Mouse (Mus musculus) liver, postnatal 0 days (tissue): ENCODE measurements around the gene Mrgprg.

Experiments used
- CTCF ChIP-seq: sonication (generic); IDR thresholded peaks from 2 replicates; pipeline ENCODE4 v1.5.1; 2016; ENCODE audit warnings: antibody characterized with exemption, low read depth
- EP300 ChIP-seq: IDR thresholded peaks from 2 replicates; pipeline ENCODE4 v1.6.1; 2016; ENCODE audit warnings: antibody characterized with exemption, low read depth, mild to moderate bottlenecking

DNA sequence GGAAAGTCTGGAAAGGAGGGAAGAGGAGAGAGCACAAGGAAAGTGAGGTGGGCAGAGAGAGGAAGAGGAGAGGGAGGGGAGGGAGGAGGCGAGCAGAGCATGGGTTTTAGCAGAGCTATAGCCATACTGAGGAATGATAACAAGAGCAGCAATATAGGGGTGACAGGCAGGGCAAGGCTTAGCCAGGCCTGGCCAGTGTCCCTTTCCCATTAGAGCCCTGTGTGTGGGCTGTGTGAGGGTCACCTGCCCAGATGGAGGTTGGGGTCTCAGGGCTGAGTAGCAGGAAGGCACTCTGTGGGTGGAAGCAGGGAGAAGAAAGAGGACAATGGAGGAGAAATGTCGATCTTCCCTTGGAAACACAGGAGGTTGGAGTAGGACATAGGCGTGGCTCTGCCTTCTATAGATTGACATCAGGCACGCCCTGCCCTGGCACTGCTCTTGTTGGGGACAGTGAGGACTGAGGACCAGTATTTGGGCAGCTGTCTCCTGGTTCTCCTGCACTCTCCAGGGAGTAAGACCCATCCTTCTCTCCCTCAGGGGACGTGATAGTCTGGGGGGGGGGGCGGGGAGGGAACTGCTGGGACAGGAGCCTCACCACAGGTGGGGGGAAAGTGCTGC is 16.7 kb upstream of the Mrgprg start:
- TF ChIP-seq EP300 (no peak), CTCF (no peak)
